Mouse (Mus musculus) midbrain, embryonic 11.5 days (tissue): ENCODE measurements at regions not wholly inside any gene's neighbourhood (a gene's known extent, or its start where the extent isn't known, plus 50 kb on each side); places are given as distances from the start of the nearest gene placed in this dataset.

Source experiments
- ATAC-seq: fragments of 200-750 bp; cut with Nextera tagmentation; 2 replicates; pipeline ENCODE4 v1.8.0; 2017; ENCODE audit warnings: moderate TSS enrichment, moderate library complexity; ENCODE audit not compliant: low FRiP score
- DNase-seq: peaks from one replicate; pipeline ENCODE4 v3.0.0; 2015; ENCODE audit warnings: low spot score; ENCODE audit errors: missing footprints
- H3K27ac ChIP-seq: fragments of 300-500 bp; sonication (generic); 2 replicates; pipeline ENCODE4 v1.5.1; 2014; ENCODE audit warnings: low read depth, low read length
- H3K27me3 ChIP-seq: fragments of 300-500 bp; sonication (generic); 2 replicates; pipeline ENCODE4 v1.6.1; 2014; ENCODE audit warnings: mild to moderate bottlenecking, low read length, moderate library complexity, mixed read lengths; ENCODE audit not compliant: control insufficient read depth, insufficient read depth
- H3K36me3 ChIP-seq: fragments of 300-500 bp; sonication (generic); 2 replicates; pipeline ENCODE4 v1.6.1; 2014; ENCODE audit warnings: mild to moderate bottlenecking, low read length, moderate library complexity, mixed read lengths; ENCODE audit not compliant: control insufficient read depth, insufficient read depth
- H3K4me1 ChIP-seq: fragments of 300-500 bp; sonication (generic); 2 replicates; pipeline ENCODE4 v1.6.1; 2014; ENCODE audit warnings: low read length; ENCODE audit not compliant: control insufficient read depth, insufficient read depth
- H3K4me2 ChIP-seq: fragments of 300-500 bp; sonication (generic); 2 replicates; pipeline ENCODE4 v1.6.1; 2014; ENCODE audit warnings: mild to moderate bottlenecking, moderate library complexity
- H3K4me3 ChIP-seq: fragments of 300-500 bp; sonication (generic); 2 replicates; pipeline ENCODE4 v1.5.1; 2014; ENCODE audit warnings: low read depth, low read length
- H3K9ac ChIP-seq: fragments of 300-500 bp; sonication (generic); 2 replicates; pipeline ENCODE4 v1.6.1; 2014; ENCODE audit warnings: low read length
- H3K9me3 ChIP-seq: fragments of 300-500 bp; sonication (generic); 2 replicates; pipeline ENCODE4 v1.6.1; 2016; ENCODE audit warnings: low read length; ENCODE audit not compliant: control insufficient read depth
- WGBS: fragments of 180-500 bp; shearing (Covaris S2); extraction: QIAGEN DNeasy Blood & Tissue Kit; methylation state at CpG from one replicate; pipeline ENCODE4 v1.1.7; 2014; 5-methylcytosine and 5-hydroxymethylcytosine counted together

GRCm38 (mm10) chr1:193689601-193690000 lies 319.5 kb upstream of the Camk1g start:
- Histone ChIP-seq H3K27ac (no peak overlapping the region), H3K9ac (no peak overlapping the region), H3K4me3 (no peak overlapping the region), H3K36me3 (no peaks in the 10 kb centered on the region), H3K4me1 (no peaks in the 10 kb centered on the region), H3K4me2 (no peak overlapping the region), H3K27me3 (no peaks in the 10 kb centered on the region), H3K9me3 (no peaks in the 10 kb centered on the region)
- WGBS = 70% methylated on average over 4 of the region's 4 CpGs
- DNase-seq (no peak), ATAC-seq (no peak)

- DNase-seq = no peak
- Histone ChIP-seq H3K27me3 (no peaks in the 10 kb centered on the region), H3K9me3 (no peaks in the 10 kb centered on the region), H3K4me3 (no peak overlapping the region), H3K4me2 (no peak overlapping the region), H3K9ac (no peak overlapping the region), H3K27ac (no peak overlapping the region), H3K36me3 (no peaks in the 10 kb centered on the region), H3K4me1 (no peaks in the 10 kb centered on the region)
- no peak for ATAC-seq
- 51% methylated on average over 2 of the region's 2 CpGs for WGBS
Observed at GRCm38 (mm10) chr1:193682917-193683316, 312.8 kb upstream of the Camk1g start.

GRCm38 (mm10) chr1:193678448-193678847 lies 308.4 kb upstream of the Camk1g start:
- H3K9me3 ChIP-seq = no peaks in the 10 kb centered on the region
- WGBS = 91% methylated on average over 2 of the region's 2 CpGs
- H3K27ac ChIP-seq = no peak overlapping the region
- ATAC-seq = no peak
- DNase-seq = no peak
- H3K27me3 ChIP-seq = no peaks in the 10 kb centered on the region
- H3K36me3 ChIP-seq = no peaks in the 10 kb centered on the region
- H3K4me3 ChIP-seq = no peak overlapping the region
- no peak overlapping the region for H3K9ac ChIP-seq
- no peak overlapping the region for H3K4me2 ChIP-seq
- 0 out of 2 replicates have a peak, but pooled peaks cover 3% of the 10 kb centered on the region for H3K4me1 ChIP-seq

- H3K27me3 ChIP-seq = no peaks in the 10 kb centered on the region
Observed at GRCm38 (mm10) chr1:193673236-193673830, 303.2 kb upstream of the Camk1g start.

GRCm38 (mm10) chr1:193672681-193673080 lies 302.6 kb upstream of the Camk1g start:
- no peak for ATAC-seq
- no peak overlapping the region for H3K27ac ChIP-seq

More at GRCm38 (mm10) chr1:193673236-193673830, 303.2 kb upstream of the Camk1g start:
- H3K4me2 ChIP-seq = no peak overlapping the region
- no peak overlapping the region for H3K4me3 ChIP-seq
- WGBS = 29% methylated on average over 3 of the region's 3 CpGs
- H3K36me3 ChIP-seq = no peaks in the 10 kb centered on the region
- no peak overlapping the region for H3K27ac ChIP-seq
- DNase-seq (no peak), ATAC-seq (peak; percentile 64)
- no peaks in the 10 kb centered on the region; the same call in 1 of the 2 replicates for H3K9me3 ChIP-seq
- H3K4me1 ChIP-seq = 0 out of 2 replicates have a peak, but pooled peaks cover 3% of the 10 kb centered on the region
- no peak overlapping the region for H3K9ac ChIP-seq

GRCm38 (mm10) chr1:193671816-193672254 lies 301.7 kb upstream of the Camk1g start:
- WGBS = 85% methylated on average over 3 of the region's 3 CpGs

More at GRCm38 (mm10) chr1:193672681-193673080, 302.6 kb upstream of the Camk1g start:
- H3K36me3 ChIP-seq = no peaks in the 10 kb centered on the region
- H3K9me3 ChIP-seq = no peaks in the 10 kb centered on the region; the same call in 1 of the 2 replicates
- DNase-seq = no peak
- no peak overlapping the region for H3K4me3 ChIP-seq
- H3K27me3 ChIP-seq = no peaks in the 10 kb centered on the region
- H3K4me1 ChIP-seq = 0 out of 2 replicates have a peak, but pooled peaks cover 3% of the 10 kb centered on the region
- WGBS = 74% methylated on average over 3 of the region's 3 CpGs
- H3K9ac ChIP-seq = no peak overlapping the region
- H3K4me2 ChIP-seq = no peak overlapping the region

GRCm38 (mm10) chr1:193671046-193671445 lies 300.9 kb upstream of the Camk1g start:
- ATAC-seq (no peak), DNase-seq (no peak)
- 89% methylated on average over 1 of the region's 1 CpGs for WGBS
- Histone ChIP-seq H3K4me2 (no peak overlapping the region), H3K4me3 (no peak overlapping the region), H3K36me3 (no peaks in the 10 kb centered on the region), H3K4me1 (no peaks in the 10 kb centered on the region), H3K9me3 (no peaks in the 10 kb centered on the region; the same call in 1 of the 2 replicates), H3K27me3 (no peaks in the 10 kb centered on the region), H3K27ac (no peak overlapping the region), H3K9ac (no peak overlapping the region)

More at GRCm38 (mm10) chr1:193671816-193672254, 301.7 kb upstream of the Camk1g start:
- Histone ChIP-seq H3K9ac (no peak overlapping the region), H3K4me1 (no peaks in the 10 kb centered on the region), H3K27ac (no peak overlapping the region), H3K9me3 (no peaks in the 10 kb centered on the region; the same call in 1 of the 2 replicates), H3K36me3 (no peaks in the 10 kb centered on the region), H3K4me3 (no peak overlapping the region), H3K4me2 (no peak overlapping the region), H3K27me3 (no peaks in the 10 kb centered on the region)
- ATAC-seq = no peak
- no peak for DNase-seq

GRCm38 (mm10) chr1:193670008-193670407 lies 299.9 kb upstream of the Camk1g start:
- H3K36me3 ChIP-seq = no peaks in the 10 kb centered on the region
- H3K4me3 ChIP-seq = no peak overlapping the region
- no peak for ATAC-seq

GRCm38 (mm10) chr1:193668841-193669240 lies 298.7 kb upstream of the Camk1g start:
- Histone ChIP-seq H3K27me3 (no peaks in the 10 kb centered on the region), H3K9ac (no peak overlapping the region), H3K4me1 (peaks cover 2% of the 10 kb centered on the region; the same call in 1 of the 2 replicates), H3K9me3 (no peaks in the 10 kb centered on the region; the same call in 1 of the 2 replicates), H3K4me2 (no peak overlapping the region), H3K4me3 (no peak overlapping the region), H3K27ac (no peak overlapping the region), H3K36me3 (no peaks in the 10 kb centered on the region)
- no peak for ATAC-seq
- DNase-seq = no peak

More at GRCm38 (mm10) chr1:193670008-193670407, 299.9 kb upstream of the Camk1g start:
- no peaks in the 10 kb centered on the region; the same call in 1 of the 2 replicates for H3K9me3 ChIP-seq
- H3K27ac ChIP-seq = no peak overlapping the region
- no peak overlapping the region for H3K4me2 ChIP-seq
- H3K9ac ChIP-seq = no peak overlapping the region
- H3K4me1 ChIP-seq = peaks cover 2% of the 10 kb centered on the region; the same call in 1 of the 2 replicates
- DNase-seq = no peak
- H3K27me3 ChIP-seq = no peaks in the 10 kb centered on the region
